Mouse (Mus musculus): ENCODE data around the gene Cd207. TPM values are rescaled to one million over a fixed set of nuclear protein-coding genes. Genes with fewer than 3 reads are reported as not detected.

The Cd207 gene
- not detected in 2 replicates for polyA plus RNA-seq (2012)

GRCm38 (mm10) chr6:83677757-83678156 is at the start of gene Cd207:
Gene Cd207 (minus strand): TSS chr6:83677857.
- Histone ChIP-seq H3K4me3 (replicated peaks) (no peak within 1 kb of the TSS), H3K36me3 (ENCODE audit: control insufficient read depth) (no peaks in the 10 kb centered on the region), H3K27me3 (ENCODE audit: control insufficient read depth) (no peaks in the 10 kb centered on the region), H3K4me1 (ENCODE audit: control insufficient read depth) (no peaks in the 10 kb centered on the region), H3K9me3 (ENCODE audit: control insufficient read depth, low read length) (no peaks in the 10 kb centered on the region)
- TF ChIP-seq TAL1 (IDR thresholded peaks at IDR 0.05; ENCODE audit: low read length) = no peak

GRCm38 (mm10) chr6:83727178-83727577 is 49.5 kb upstream of the Cd207 start:
- no peaks in the 10 kb centered on the region for H3K36me3 ChIP-seq (ENCODE audit: control insufficient read depth)
- no peaks in the 10 kb centered on the region for H3K4me1 ChIP-seq (ENCODE audit: control insufficient read depth)
- no peak overlapping the region for H3K4me3 ChIP-seq (replicated peaks)
- H3K27me3 ChIP-seq (ENCODE audit: control insufficient read depth) = peaks cover 14% of the 10 kb centered on the region
- no peaks in the 10 kb centered on the region; the same call in 1 of the 2 replicates for H3K9me3 ChIP-seq (ENCODE audit: control insufficient read depth, low read length)
- no peak for TF ChIP-seq TAL1 (IDR thresholded peaks at IDR 0.05; ENCODE audit: low read length)
- TF ChIP-seq GATA1 (IDR thresholded peaks at IDR 0.05; ENCODE audit: low read length) = no peak

- no peaks in the 10 kb centered on the region for H3K36me3 ChIP-seq (ENCODE audit: control insufficient read depth)
- H3K27me3 ChIP-seq (ENCODE audit: control insufficient read depth) = peaks cover 54% of the 10 kb centered on the region
- no peaks in the 10 kb centered on the region for H3K4me1 ChIP-seq (ENCODE audit: control insufficient read depth)
- TF ChIP-seq TAL1 (IDR thresholded peaks at IDR 0.05; ENCODE audit: low read length) (no peak), GATA1 (IDR thresholded peaks at IDR 0.05; ENCODE audit: low read length) (no peak)
- H3K4me3 ChIP-seq (replicated peaks) = no peak overlapping the region
- no peaks in the 10 kb centered on the region; the same call in 1 of the 2 replicates for H3K9me3 ChIP-seq (ENCODE audit: control insufficient read depth, low read length)
Observed at GRCm38 (mm10) chr6:83722526-83722925, 44.9 kb upstream of the Cd207 start.

GRCm38 (mm10) chr6:83717026-83717425 is 39.4 kb upstream of the Cd207 start:
- Histone ChIP-seq H3K4me3 (replicated peaks) (no peak overlapping the region), H3K4me1 (ENCODE audit: control insufficient read depth) (no peaks in the 10 kb centered on the region), H3K36me3 (ENCODE audit: control insufficient read depth) (no peaks in the 10 kb centered on the region), H3K27me3 (ENCODE audit: control insufficient read depth) (peaks cover 96% of the 10 kb centered on the region), H3K9me3 (ENCODE audit: control insufficient read depth, low read length) (peaks cover 2% of the 10 kb centered on the region; the same call in 1 of the 2 replicates)
- TF ChIP-seq TAL1 (IDR thresholded peaks at IDR 0.05; ENCODE audit: low read length) (no peak), GATA1 (IDR thresholded peaks at IDR 0.05; ENCODE audit: low read length) (no peak)

GRCm38 (mm10) chr6:83715461-83716196 is 38.0 kb upstream of the Cd207 start:
- Histone ChIP-seq H3K4me3 (replicated peaks) (no peak overlapping the region), H3K36me3 (ENCODE audit: control insufficient read depth) (no peaks in the 10 kb centered on the region), H3K9me3 (ENCODE audit: control insufficient read depth, low read length) (peaks cover 7% of the 10 kb centered on the region; the same call in 1 of the 2 replicates), H3K4me1 (ENCODE audit: control insufficient read depth) (peaks cover 4% of the 10 kb centered on the region), H3K27me3 (ENCODE audit: control insufficient read depth) (peaks cover 96% of the 10 kb centered on the region)
- TF ChIP-seq GATA1 (IDR thresholded peaks at IDR 0.05; ENCODE audit: low read length) (no peak), TAL1 (IDR thresholded peaks at IDR 0.05; ENCODE audit: low read length) (no peak)

- H3K36me3 ChIP-seq (ENCODE audit: control insufficient read depth) = no peaks in the 10 kb centered on the region
- no peak overlapping the region for H3K4me3 ChIP-seq (replicated peaks)
- H3K27me3 ChIP-seq (ENCODE audit: control insufficient read depth) = peaks cover 99% of the 10 kb centered on the region
- peaks cover 6% of the 10 kb centered on the region for H3K4me1 ChIP-seq (ENCODE audit: control insufficient read depth)
- TF ChIP-seq GATA1 (IDR thresholded peaks at IDR 0.05; ENCODE audit: low read length) = no peak
- no peak for TF ChIP-seq TAL1 (IDR thresholded peaks at IDR 0.05; ENCODE audit: low read length)
- peaks cover 7% of the 10 kb centered on the region; the same call in 1 of the 2 replicates for H3K9me3 ChIP-seq (ENCODE audit: control insufficient read depth, low read length)
Observed at GRCm38 (mm10) chr6:83714221-83715123, 36.8 kb upstream of the Cd207 start.

GRCm38 (mm10) chr6:83713271-83714136 is 35.8 kb upstream of the Cd207 start:
- TF ChIP-seq GATA1 (IDR thresholded peaks at IDR 0.05; ENCODE audit: low read length) (no peak), TAL1 (IDR thresholded peaks at IDR 0.05; ENCODE audit: low read length) (no peak)
- H3K36me3 ChIP-seq (ENCODE audit: control insufficient read depth) = no peaks in the 10 kb centered on the region
- peaks cover 7% of the 10 kb centered on the region; the same call in 1 of the 2 replicates for H3K9me3 ChIP-seq (ENCODE audit: control insufficient read depth, low read length)
- peaks cover 6% of the 10 kb centered on the region for H3K4me1 ChIP-seq (ENCODE audit: control insufficient read depth)
- H3K4me3 ChIP-seq (replicated peaks) = no peak overlapping the region
- H3K27me3 ChIP-seq (ENCODE audit: control insufficient read depth) = peaks cover 100% of the 10 kb centered on the region

- peaks cover 7% of the 10 kb centered on the region; the same call in 1 of the 2 replicates for H3K9me3 ChIP-seq (ENCODE audit: control insufficient read depth, low read length)
- H3K4me1 ChIP-seq (ENCODE audit: control insufficient read depth) = peaks cover 6% of the 10 kb centered on the region
- H3K27me3 ChIP-seq (ENCODE audit: control insufficient read depth) = peaks cover 100% of the 10 kb centered on the region
- H3K36me3 ChIP-seq (ENCODE audit: control insufficient read depth) = no peaks in the 10 kb centered on the region
- TF ChIP-seq GATA1 (IDR thresholded peaks at IDR 0.05; ENCODE audit: low read length) = no peak
- TF ChIP-seq TAL1 (IDR thresholded peaks at IDR 0.05; ENCODE audit: low read length) = no peak
- H3K4me3 ChIP-seq (replicated peaks) = no peak overlapping the region
Observed at GRCm38 (mm10) chr6:83711725-83712475, 34.2 kb upstream of the Cd207 start.

Measured in erythroblast, embryonic 14.5 days (primary cell).